Mouse (Mus musculus) kidney, adult 9 months (tissue): ENCODE results near the gene Clca1.
"Not testable (repeated sequence)": the region's sequence is repeated elsewhere in the genome, so short reads cannot be mapped to it uniquely, and the experiment has no call there.

Experiments used
- DNase-seq: peaks from one replicate; pipeline ENCODE4 v3.0.0; 2022

Clca1 gene

DNA sequence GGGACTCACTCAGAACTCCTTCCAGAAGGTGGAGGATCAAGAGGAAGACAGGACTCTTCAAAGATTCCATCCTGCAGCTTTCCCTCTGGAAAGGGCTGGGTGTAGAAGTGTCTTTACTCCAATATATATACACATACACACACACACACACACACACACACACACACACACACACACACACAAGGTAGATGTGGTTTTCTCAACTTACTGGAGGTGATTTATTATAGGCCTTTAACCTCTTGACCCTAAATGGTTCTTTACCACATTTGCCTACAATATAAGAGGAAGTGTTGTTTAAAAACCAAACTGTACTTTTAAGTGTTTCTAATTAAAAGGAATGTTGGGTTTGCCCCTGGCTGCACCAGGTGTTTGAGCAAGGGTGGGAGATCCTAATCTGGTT is at the start of gene Clca1:
Gene Clca1, minus strand, starts transcription at position 101 of the 400 bp plus-strand sequence.
- DNase-seq, result no peak

DNA sequence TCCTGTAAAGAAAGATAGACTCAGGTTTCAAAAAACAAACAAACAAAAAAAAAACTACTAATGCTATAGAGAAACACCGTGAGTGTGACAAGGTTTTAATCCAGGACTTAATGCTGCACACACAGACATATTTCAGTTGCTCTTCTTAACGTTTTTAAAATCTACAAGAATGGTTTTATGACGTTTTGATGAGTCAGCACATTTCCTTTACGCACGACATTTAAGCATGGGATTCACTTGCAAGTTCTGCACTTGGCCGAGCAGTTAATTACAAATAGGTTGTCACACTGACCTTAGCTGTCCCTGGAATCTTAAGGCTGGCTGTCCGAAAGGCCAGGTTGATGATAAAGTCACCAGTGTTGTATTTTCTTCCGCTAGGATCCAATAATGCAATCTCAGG is 48.3 kb upstream of the Clca1 start:
- no peak for DNase-seq

- no peak for DNase-seq
These were observed 45.8 kb upstream of the Clca1 start for GRCm38 (mm10) chr3:145078405-145078804.

- no peak for DNase-seq
These were observed 39.8 kb upstream of the Clca1 start for GRCm38 (mm10) chr3:145072339-145072738.

DNA sequence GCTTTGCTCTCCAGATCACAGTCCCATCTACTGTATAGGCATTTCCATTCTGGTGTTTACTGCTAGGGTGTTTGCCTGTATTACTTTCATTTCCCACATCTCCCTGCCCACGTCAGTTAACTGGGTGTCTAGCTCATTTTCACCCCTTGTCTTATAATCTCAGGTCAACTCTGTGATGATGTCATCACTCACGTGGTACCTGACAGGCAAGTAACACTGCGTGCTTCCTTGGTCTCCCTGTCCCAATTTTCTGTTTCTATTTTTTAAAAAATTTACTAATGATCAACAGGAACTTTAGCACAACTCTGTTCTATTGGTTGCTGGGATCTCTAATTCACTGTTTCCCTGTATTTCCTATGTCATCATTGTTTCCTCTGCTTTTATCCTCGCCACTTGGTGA is 36.4 kb upstream of the Clca1 start:
- DNase-seq, result no peak

- DNase-seq, result not testable (repeated sequence)
These were observed 22.6 kb upstream of the Clca1 start for GRCm38 (mm10) chr3:145055138-145055537.

GRCm38 (mm10) chr3:145049820-145050219 is 17.2 kb upstream of the Clca1 start:
- no peak for DNase-seq

- DNase-seq, result no peak
These were observed 6.2 kb upstream of the Clca1 start for GRCm38 (mm10) chr3:145038813-145039212.

GRCm38 (mm10) chr3:145028036-145028435 is 4.5 kb downstream of the Clca1 start:
- no peak for DNase-seq

DNA sequence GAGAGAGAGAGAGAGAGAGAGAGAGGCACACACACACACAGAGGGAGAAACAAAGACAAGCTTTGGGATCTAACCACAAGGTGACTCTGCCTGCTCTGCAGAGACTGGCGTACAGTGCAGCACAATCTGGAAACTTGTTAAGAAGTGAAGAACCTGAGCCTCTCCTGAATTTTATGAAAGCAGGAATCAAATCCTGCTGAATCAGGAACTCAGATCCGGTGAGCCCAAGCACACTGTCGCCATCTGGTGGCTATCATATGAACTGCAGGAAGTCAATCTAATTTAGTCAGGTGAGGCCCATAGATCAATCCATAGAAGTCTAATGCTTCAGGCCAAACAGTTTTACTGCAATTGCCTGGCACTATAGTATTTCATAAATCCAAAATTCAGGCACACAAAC is 5.8 kb downstream of the Clca1 start:
- DNase-seq, result peak; percentile 56

- no peak for DNase-seq
These were observed 14.8 kb downstream of the Clca1 start for GRCm38 (mm10) chr3:145017807-145018206.

GRCm38 (mm10) chr3:145004422-145004821 is 28.2 kb downstream of the Clca1 start:
- no peak for DNase-seq

DNA sequence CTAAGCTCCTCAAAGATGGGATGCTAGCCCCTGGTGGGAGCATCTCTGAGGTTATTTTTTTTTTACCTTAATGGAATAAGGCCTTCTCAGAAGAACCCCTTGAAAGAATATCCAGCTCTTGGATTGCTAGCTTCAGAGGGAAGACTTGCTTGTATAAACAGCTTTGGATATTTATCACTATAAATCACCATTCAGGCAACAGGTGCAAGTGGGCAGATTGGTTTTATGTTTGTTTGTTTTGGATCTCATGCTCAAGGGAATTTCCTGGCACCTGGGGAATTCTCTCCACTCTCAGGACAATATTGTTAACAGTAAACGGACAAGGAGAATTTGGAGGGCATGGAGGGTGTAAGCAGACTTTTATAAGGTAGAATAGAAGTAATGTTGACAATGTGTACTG is 31.7 kb downstream of the Clca1 start:
- no peak for DNase-seq

- no peak for DNase-seq
These were observed 39.5 kb downstream of the Clca1 start for GRCm38 (mm10) chr3:144993055-144993454.

GRCm38 (mm10) chr3:144992618-144993017 is 40.0 kb downstream of the Clca1 start:
- DNase-seq, result no peak

DNA sequence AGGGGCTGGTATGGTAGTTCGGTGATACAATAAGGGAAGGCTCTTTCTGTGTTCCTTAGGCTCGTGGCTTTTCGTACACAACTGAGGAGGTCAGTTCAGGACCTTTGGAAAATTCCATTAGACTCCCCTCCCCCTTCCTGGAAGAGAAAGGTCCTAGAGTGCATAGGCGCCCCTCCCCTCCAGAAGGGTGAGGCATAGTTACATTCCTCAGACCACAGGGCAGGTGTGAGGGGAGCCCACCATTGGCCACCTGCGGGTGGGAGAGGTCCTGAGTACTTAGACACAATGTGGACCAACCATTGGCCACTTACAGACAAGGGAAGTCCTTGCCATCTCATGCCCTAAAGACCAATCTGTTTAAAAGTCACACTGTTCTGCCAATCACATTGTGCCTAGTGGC is 46.7 kb downstream of the Clca1 start:
- DNase-seq, result no peak

DNA sequence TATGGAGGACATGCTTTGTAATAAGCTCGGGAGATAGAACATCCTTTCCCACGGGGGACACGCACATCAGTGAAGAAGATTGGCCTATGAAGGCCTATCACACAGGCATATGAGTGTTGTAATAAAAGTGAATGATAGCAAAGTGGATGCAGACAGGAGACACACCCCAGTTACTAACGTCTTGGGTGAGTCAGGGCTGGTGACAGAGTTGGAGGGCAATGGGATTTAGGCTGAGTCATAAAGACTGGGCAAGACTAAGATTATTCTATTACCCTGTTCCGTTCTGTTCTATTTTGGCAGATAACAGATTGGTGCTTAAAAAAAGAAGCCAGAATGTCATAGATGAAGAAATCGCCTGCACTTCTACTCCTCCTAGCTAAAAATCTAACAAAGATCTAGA is 52.0 kb downstream of the Clca1 start:
- no peak for DNase-seq

- no peak for DNase-seq
These were observed 54.9 kb downstream of the Clca1 start for GRCm38 (mm10) chr3:144977631-144978030.

- no peak for DNase-seq
These were observed 56.5 kb downstream of the Clca1 start for GRCm38 (mm10) chr3:144976091-144976490.

- DNase-seq, result no peak
These were observed 57.6 kb downstream of the Clca1 start, which contains the start of gene Clca4a for GRCm38 (mm10) chr3:144974945-144975344. Gene Clca4a, minus strand, starts transcription at chr3:144975045.

GRCm38 (mm10) chr3:144971553-144972270 is 60.9 kb downstream of the Clca1 start:
- DNase-seq, result no peak

DNA sequence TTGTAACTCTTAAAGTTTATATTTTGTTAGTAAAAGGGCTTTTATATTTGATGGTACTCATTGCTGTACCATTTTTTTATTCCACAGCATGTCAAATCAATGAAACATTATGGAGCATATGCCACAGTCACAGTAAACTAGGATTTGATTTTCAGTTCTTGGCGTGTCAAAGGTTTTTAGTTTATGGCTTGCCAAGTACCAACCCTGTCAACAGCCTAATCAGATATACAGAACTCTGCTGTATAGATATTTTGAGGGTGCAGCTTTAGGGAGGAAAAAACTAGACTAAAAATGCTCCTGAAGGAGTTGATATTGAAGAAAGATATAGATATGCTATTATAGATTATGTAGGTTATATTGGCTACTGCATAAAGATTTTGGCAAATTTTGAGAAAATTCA is 62.8 kb downstream of the Clca1 start:
- no peak for DNase-seq

- no peak for DNase-seq
These were observed 66.5 kb downstream of the Clca1 start for GRCm38 (mm10) chr3:144966074-144966473.
